Mouse (Mus musculus) forebrain, embryonic 12.5 days (tissue): ENCODE data around the gene Dhx58. TPM values are rescaled to one million over a fixed set of nuclear protein-coding genes. Genes with fewer than 3 reads are reported as not detected.

ENCODE experiments used
- ATAC-seq: fragments of 200-750 bp; cut with Nextera tagmentation; 2 replicates; pipeline ENCODE4 v1.8.0; 2017; ENCODE audit warnings: moderate TSS enrichment; ENCODE audit not compliant: low FRiP score
- H3K27ac ChIP-seq: fragments of 300-500 bp; sonication (generic); 2 replicates; pipeline ENCODE4 v1.5.1; 2016; ENCODE audit warnings: mild to moderate bottlenecking
- H3K27me3 ChIP-seq: fragments of 300-500 bp; sonication (generic); 2 replicates; pipeline ENCODE4 v1.6.1; 2016; ENCODE audit warnings: mild to moderate bottlenecking
- H3K36me3 ChIP-seq: fragments of 300-500 bp; sonication (generic); replicated peaks from 2 replicates; pipeline ENCODE4 v1.6.1; 2016; ENCODE audit warnings: mild to moderate bottlenecking
- H3K4me1 ChIP-seq: fragments of 300-500 bp; sonication (generic); 2 replicates; pipeline ENCODE4 v1.6.1; 2016
- H3K4me2 ChIP-seq: fragments of 300-500 bp; sonication (generic); 2 replicates; pipeline ENCODE4 v1.6.1; 2016; ENCODE audit warnings: mild to moderate bottlenecking, moderate library complexity
- H3K4me3 ChIP-seq: fragments of 300-500 bp; sonication (generic); replicated peaks from 2 replicates; pipeline ENCODE4 v1.5.1; 2016; ENCODE audit warnings: mild to moderate bottlenecking
- H3K9ac ChIP-seq: fragments of 300-500 bp; sonication (generic); 2 replicates; pipeline ENCODE4 v1.6.1; 2016; ENCODE audit warnings: mild to moderate bottlenecking
- H3K9me3 ChIP-seq: fragments of 300-500 bp; sonication (generic); 2 replicates; pipeline ENCODE4 v1.6.1; 2016
- WGBS: fragments of 180-500 bp; shearing (Covaris S2); methylation state at CpG from one replicate; pipeline ENCODE4 v1.1.7; 2016; 5-methylcytosine and 5-hydroxymethylcytosine counted together
- polyA plus RNA-seq: library from polyadenylated mRNA; unstranded; fragments of >200 nt; fragmentation: Nextera tagmentation; extraction: Ambion mirVana; gene quantifications from 2 replicates; pipeline ENCODE4 v1.2.1, GENCODE M21; 2016

Gene Dhx58
- polyA plus RNA-seq, 1 experiment from 2014 or later, result 2.6 TPM

- no peaks in the 10 kb centered on the region for H3K9me3 ChIP-seq
- ATAC-seq, result no peak
These were observed 13.7 kb downstream of the Dhx58 start for GRCm38 (mm10) chr11:100690389-100690788.

GRCm38 (mm10) chr11:100688443-100688842 is 15.6 kb downstream of the Dhx58 start:
- H3K4me3 ChIP-seq, result no peak overlapping the region
- peaks cover 12% of the 10 kb centered on the region for H3K4me1 ChIP-seq
- H3K4me2 ChIP-seq, result no peak overlapping the region
- H3K27ac ChIP-seq, result no peak overlapping the region
- H3K9me3 ChIP-seq, result no peaks in the 10 kb centered on the region
- peaks cover 37% of the 10 kb centered on the region for H3K27me3 ChIP-seq
- no peaks in the 10 kb centered on the region for H3K36me3 ChIP-seq
- H3K9ac ChIP-seq, result no peak overlapping the region
- no peak for ATAC-seq
- WGBS, result 73% methylated on average over 4 of the region's 4 CpGs

More at GRCm38 (mm10) chr11:100690389-100690788, 13.7 kb downstream of the Dhx58 start:
- peaks cover 12% of the 10 kb centered on the region for H3K4me1 ChIP-seq
- WGBS, result 70% methylated on average over 7 of the region's 7 CpGs
- H3K4me2 ChIP-seq, result no peak overlapping the region
- no peak overlapping the region for H3K27ac ChIP-seq
- peaks cover 44% of the 10 kb centered on the region for H3K27me3 ChIP-seq
- H3K9ac ChIP-seq, result no peak overlapping the region
- H3K36me3 ChIP-seq, result no peaks in the 10 kb centered on the region
- H3K4me3 ChIP-seq, result no peak overlapping the region

GRCm38 (mm10) chr11:100687265-100687664 is 16.8 kb downstream of the Dhx58 start:
- H3K27me3 ChIP-seq, result peaks cover 25% of the 10 kb centered on the region
- WGBS, result 88% methylated on average over 7 of the region's 7 CpGs
- ATAC-seq, result no peak
- H3K4me3 ChIP-seq, result no peak overlapping the region
- no peak overlapping the region for H3K9ac ChIP-seq
- H3K9me3 ChIP-seq, result no peaks in the 10 kb centered on the region
- no peaks in the 10 kb centered on the region for H3K36me3 ChIP-seq
- no peak overlapping the region for H3K27ac ChIP-seq
- peaks cover 6% of the 10 kb centered on the region for H3K4me1 ChIP-seq
- no peak overlapping the region for H3K4me2 ChIP-seq

- Histone ChIP-seq H3K36me3 (no peaks in the 10 kb centered on the region), H3K9ac (no peak overlapping the region), H3K4me1 (no peaks in the 10 kb centered on the region), H3K9me3 (no peaks in the 10 kb centered on the region), H3K27me3 (peaks cover 6% of the 10 kb centered on the region), H3K4me2 (no peak overlapping the region), H3K27ac (no peak overlapping the region), H3K4me3 (no peak overlapping the region)
- 92% methylated on average over 3 of the region's 3 CpGs for WGBS
- no peak for ATAC-seq
These were observed 18.7 kb downstream of the Dhx58 start for GRCm38 (mm10) chr11:100685371-100685770.

- no peak overlapping the region for H3K4me2 ChIP-seq
- no peak overlapping the region for H3K4me3 ChIP-seq
- 0 out of 2 replicates have a peak, but pooled peaks cover 10% of the 10 kb centered on the region for H3K27me3 ChIP-seq
- no peak for ATAC-seq
- H3K36me3 ChIP-seq, result no peaks in the 10 kb centered on the region
- H3K27ac ChIP-seq, result no peak overlapping the region
- no peaks in the 10 kb centered on the region for H3K9me3 ChIP-seq
- 92% methylated on average over 2 of the region's 2 CpGs for WGBS
- H3K9ac ChIP-seq, result no peak overlapping the region
- H3K4me1 ChIP-seq, result no peaks in the 10 kb centered on the region
These were observed 20.0 kb downstream of the Dhx58 start for GRCm38 (mm10) chr11:100684084-100684483.

- Histone ChIP-seq H3K4me2 (no peak overlapping the region), H3K4me1 (peaks cover 7% of the 10 kb centered on the region), H3K27me3 (peaks cover 10% of the 10 kb centered on the region; the same call in 1 of the 2 replicates), H3K27ac (no peak overlapping the region), H3K9me3 (no peaks in the 10 kb centered on the region), H3K4me3 (no peak overlapping the region), H3K9ac (no peak overlapping the region), H3K36me3 (no peaks in the 10 kb centered on the region)
- no peak for ATAC-seq
- WGBS, result 66% methylated on average over 5 of the region's 5 CpGs
These were observed 21.5 kb downstream of the Dhx58 start for GRCm38 (mm10) chr11:100682526-100682925.

- no peak overlapping the region for H3K27ac ChIP-seq
- peaks cover 11% of the 10 kb centered on the region for H3K4me1 ChIP-seq
- H3K9ac ChIP-seq, result no peak overlapping the region
- no peak for ATAC-seq
- H3K9me3 ChIP-seq, result no peaks in the 10 kb centered on the region
- no peak overlapping the region for H3K4me3 ChIP-seq
- no peak overlapping the region for H3K4me2 ChIP-seq
- H3K27me3 ChIP-seq, result peaks cover 5% of the 10 kb centered on the region; the same call in 1 of the 2 replicates
- H3K36me3 ChIP-seq, result no peaks in the 10 kb centered on the region
- 79% methylated on average over 5 of the region's 5 CpGs for whole genome bisulfite sequencing
These were observed 22.2 kb downstream of the Dhx58 start for GRCm38 (mm10) chr11:100681826-100682225.

- H3K36me3 ChIP-seq, result no peaks in the 10 kb centered on the region
- 54% methylated on average over 7 of the region's 7 CpGs for WGBS
- no peaks in the 10 kb centered on the region for H3K9me3 ChIP-seq
- ATAC-seq, result no peak
- H3K27me3 ChIP-seq, result peaks cover 12% of the 10 kb centered on the region
- H3K4me3 ChIP-seq, result no peak overlapping the region
- no peak overlapping the region for H3K27ac ChIP-seq
- H3K4me1 ChIP-seq, result peaks cover 16% of the 10 kb centered on the region
- no peak overlapping the region for H3K4me2 ChIP-seq
- H3K9ac ChIP-seq, result no peak overlapping the region
These were observed 26.3 kb downstream of the Dhx58 start for GRCm38 (mm10) chr11:100677810-100678209.

- H3K4me1 ChIP-seq, result peaks cover 16% of the 10 kb centered on the region
- no peaks in the 10 kb centered on the region for H3K9me3 ChIP-seq
- peak overlapping the region; percentile 10; the same call in 1 of the 2 replicates for H3K4me3 ChIP-seq
- ATAC-seq, result no peak
- H3K9ac ChIP-seq, result peak overlapping the region; percentile 17; the same call in 1 of the 2 replicates
- WGBS, result 1% methylated on average over 23 of the region's 23 CpGs
- no peak overlapping the region for H3K27ac ChIP-seq
- H3K27me3 ChIP-seq, result peaks cover 25% of the 10 kb centered on the region
- no peaks in the 10 kb centered on the region for H3K36me3 ChIP-seq
- peak overlapping the region; percentile 45 for H3K4me2 ChIP-seq
These were observed 30.9 kb downstream of the Dhx58 start for GRCm38 (mm10) chr11:100673169-100673568.

- peaks cover 25% of the 10 kb centered on the region for H3K27me3 ChIP-seq
- 88% methylated on average over 2 of the region's 2 CpGs for WGBS
- no peak overlapping the region for H3K4me3 ChIP-seq
- H3K9me3 ChIP-seq, result no peaks in the 10 kb centered on the region
- H3K9ac ChIP-seq, result no peak overlapping the region
- no peak for ATAC-seq
- H3K4me2 ChIP-seq, result no peak overlapping the region
- no peaks in the 10 kb centered on the region for H3K36me3 ChIP-seq
- H3K4me1 ChIP-seq, result peaks cover 6% of the 10 kb centered on the region
- H3K27ac ChIP-seq, result no peak overlapping the region
These were observed 32.1 kb downstream of the Dhx58 start for GRCm38 (mm10) chr11:100671956-100672355.

- no peak overlapping the region for H3K4me3 ChIP-seq
- H3K4me1 ChIP-seq, result peaks cover 6% of the 10 kb centered on the region
- H3K27me3 ChIP-seq, result peaks cover 25% of the 10 kb centered on the region
- no peak for ATAC-seq
- H3K36me3 ChIP-seq, result no peaks in the 10 kb centered on the region
- H3K9me3 ChIP-seq, result no peaks in the 10 kb centered on the region
- no peak overlapping the region for H3K9ac ChIP-seq
- H3K27ac ChIP-seq, result no peak overlapping the region
- H3K4me2 ChIP-seq, result no peak overlapping the region
- 73% methylated on average over 1 of the region's 1 CpGs for WGBS
These were observed 33.0 kb downstream of the Dhx58 start for GRCm38 (mm10) chr11:100671049-100671448.

- Histone ChIP-seq H3K4me3 (no peak overlapping the region), H3K4me1 (peaks cover 8% of the 10 kb centered on the region), H3K9ac (no peak overlapping the region), H3K27me3 (peaks cover 3% of the 10 kb centered on the region; the same call in 1 of the 2 replicates), H3K36me3 (no peaks in the 10 kb centered on the region), H3K4me2 (no peak overlapping the region), H3K9me3 (no peaks in the 10 kb centered on the region), H3K27ac (no peak overlapping the region)
- WGBS, result 78% methylated on average over 10 of the region's 10 CpGs
- 0 out of 2 replicates have a peak, but pooled peaks have one; percentile 33 for ATAC-seq
These were observed 44.3 kb downstream of the Dhx58 start for GRCm38 (mm10) chr11:100659806-100660205.

- no peak overlapping the region for H3K4me2 ChIP-seq
- H3K27me3 ChIP-seq, result peaks cover 19% of the 10 kb centered on the region
- H3K9me3 ChIP-seq, result no peaks in the 10 kb centered on the region
- peaks cover 8% of the 10 kb centered on the region for H3K4me1 ChIP-seq
- no peaks in the 10 kb centered on the region for H3K36me3 ChIP-seq
- H3K9ac ChIP-seq, result 0 out of 2 replicates have a peak overlapping the region, but pooled peaks have one; percentile 21
- no peak overlapping the region for H3K27ac ChIP-seq
- ATAC-seq, result no peak
- WGBS, result 18% methylated on average over 6 of the region's 6 CpGs
- no peak overlapping the region for H3K4me3 ChIP-seq
These were observed 47.6 kb downstream of the Dhx58 start for GRCm38 (mm10) chr11:100656458-100656857.
